Mouse (Mus musculus) macrophage (primary cell): ENCODE data around the gene Mtmr12. TPM values are rescaled to one million over a fixed set of nuclear protein-coding genes. Genes with fewer than 3 reads are reported as not detected.

Experiments used
- H3K27ac ChIP-seq: fragments of 350-480 bp; formaldehyde crosslinking; 2 replicates; pipeline ENCODE4 v1.9.0; 2021
- H3K36me3 ChIP-seq: fragments of 350-480 bp; formaldehyde crosslinking; 2 replicates; pipeline ENCODE4 v1.9.0; 2021; ENCODE audit errors: inconsistent target
- H3K4me3 ChIP-seq: fragments of 350-480 bp; formaldehyde crosslinking; 2 replicates; pipeline ENCODE4 v1.9.0; 2021; ENCODE audit errors: inconsistent target
- H3K79me2 ChIP-seq: fragments of 350-480 bp; formaldehyde crosslinking; 2 replicates; pipeline ENCODE4 v1.9.0; 2021; ENCODE audit errors: inconsistent target
- WGBS: methylation state at CpG from one replicate; pipeline ENCODE4 v1.1.7; 2026; ENCODE audit warnings: inconsistent platforms; ENCODE audit not compliant: missing documents; 5-methylcytosine and 5-hydroxymethylcytosine counted together
- polyA plus RNA-seq: library from polyadenylated mRNA; stranded (reverse); fragments of 250-400 nt; gene quantifications from 3 replicates; pipeline ENCODE4 v1.2.4, GENCODE M21; 2018; ENCODE audit warnings: inconsistent platforms

Gene Mtmr12
- polyA plus RNA-seq, 1 experiment from 2014 or later: 17.6 TPM

- H3K4me3 ChIP-seq: no peak overlapping the region
- WGBS: 97% methylated on average over 3 of the region's 3 CpGs
- H3K36me3 ChIP-seq: peaks cover 89% of the 10 kb centered on the region
- H3K27ac ChIP-seq: no peak overlapping the region
- no peaks in the 10 kb centered on the region for H3K79me2 ChIP-seq
These were observed 58.2 kb downstream of the Mtmr12 start for GRCm38 (mm10) chr15:12263056-12263455.

- Histone ChIP-seq H3K4me3 (no peak overlapping the region), H3K27ac (no peak overlapping the region), H3K36me3 (peaks cover 85% of the 10 kb centered on the region), H3K79me2 (no peaks in the 10 kb centered on the region)
- 93% methylated on average over 6 of the region's 8 CpGs for WGBS
These were observed 61.6 kb downstream of the Mtmr12 start for GRCm38 (mm10) chr15:12266460-12266859.

- Histone ChIP-seq H3K36me3 (peaks cover 70% of the 10 kb centered on the region), H3K27ac (no peak overlapping the region), H3K4me3 (no peak overlapping the region), H3K79me2 (no peaks in the 10 kb centered on the region)
- 90% methylated on average over 1 of the region's 1 CpGs for WGBS
These were observed 63.2 kb downstream of the Mtmr12 start for GRCm38 (mm10) chr15:12268021-12268420.

- H3K27ac ChIP-seq: no peak overlapping the region
- 86% methylated on average over 9 of the region's 9 CpGs for WGBS
- no peaks in the 10 kb centered on the region for H3K79me2 ChIP-seq
- H3K4me3 ChIP-seq: no peak overlapping the region
- peaks cover 37% of the 10 kb centered on the region; the same call in 1 of the 2 replicates for H3K36me3 ChIP-seq
These were observed 66.5 kb downstream of the Mtmr12 start for GRCm38 (mm10) chr15:12271340-12271739.

GRCm38 (mm10) chr15:12273325-12274052 lies 68.7 kb downstream of the Mtmr12 start:
- no peak overlapping the region for H3K27ac ChIP-seq
- peaks cover 19% of the 10 kb centered on the region; the same call in 1 of the 2 replicates for H3K36me3 ChIP-seq
- WGBS: 60% methylated on average over 12 of the region's 12 CpGs
- no peaks in the 10 kb centered on the region for H3K79me2 ChIP-seq
- no peak overlapping the region for H3K4me3 ChIP-seq

- Histone ChIP-seq H3K27ac (no peak overlapping the region), H3K36me3 (peaks cover 13% of the 10 kb centered on the region; the same call in 1 of the 2 replicates), H3K4me3 (no peak overlapping the region), H3K79me2 (no peaks in the 10 kb centered on the region)
- WGBS: 57% methylated on average over 4 of the region's 4 CpGs
These were observed 69.4 kb downstream of the Mtmr12 start for GRCm38 (mm10) chr15:12274053-12274769.

GRCm38 (mm10) chr15:12275091-12275623 lies 70.3 kb downstream of the Mtmr12 start:
- no peak overlapping the region for H3K4me3 ChIP-seq
- 50% methylated on average over 4 of the region's 4 CpGs for WGBS
- H3K79me2 ChIP-seq: no peaks in the 10 kb centered on the region
- peaks cover 9% of the 10 kb centered on the region; the same call in 1 of the 2 replicates for H3K36me3 ChIP-seq
- no peak overlapping the region for H3K27ac ChIP-seq

GRCm38 (mm10) chr15:12279816-12280215 lies 75.0 kb downstream of the Mtmr12 start:
- H3K27ac ChIP-seq: no peak overlapping the region
- 78% methylated on average over 1 of the region's 1 CpGs for WGBS
- no peaks in the 10 kb centered on the region for H3K36me3 ChIP-seq
- no peaks in the 10 kb centered on the region for H3K79me2 ChIP-seq
- H3K4me3 ChIP-seq: no peak overlapping the region

GRCm38 (mm10) chr15:12284794-12285534 lies 80.1 kb downstream of the Mtmr12 start:
- no peaks in the 10 kb centered on the region for H3K36me3 ChIP-seq
- no peaks in the 10 kb centered on the region for H3K79me2 ChIP-seq
- H3K27ac ChIP-seq: no peak overlapping the region
- 69% methylated on average over 6 of the region's 6 CpGs for WGBS
- no peak overlapping the region for H3K4me3 ChIP-seq

- H3K79me2 ChIP-seq: no peaks in the 10 kb centered on the region
- no peak overlapping the region for H3K27ac ChIP-seq
- H3K4me3 ChIP-seq: no peak overlapping the region
- no peaks in the 10 kb centered on the region for H3K36me3 ChIP-seq
- WGBS: 89% methylated on average over 5 of the region's 5 CpGs
These were observed 80.6 kb downstream of the Mtmr12 start for GRCm38 (mm10) chr15:12285535-12285809.

GRCm38 (mm10) chr15:12290330-12290729 lies 85.5 kb downstream of the Mtmr12 start:
- H3K36me3 ChIP-seq: no peaks in the 10 kb centered on the region
- H3K27ac ChIP-seq: no peak overlapping the region
- no peak overlapping the region for H3K4me3 ChIP-seq
- WGBS: 88% methylated on average over 5 of the region's 7 CpGs
- no peaks in the 10 kb centered on the region for H3K79me2 ChIP-seq

GRCm38 (mm10) chr15:12291757-12292156 lies 86.9 kb downstream of the Mtmr12 start:
- WGBS: 100% methylated on average over 1 of the region's 2 CpGs
- no peaks in the 10 kb centered on the region for H3K79me2 ChIP-seq
- no peaks in the 10 kb centered on the region for H3K36me3 ChIP-seq
- no peak overlapping the region for H3K27ac ChIP-seq
- no peak overlapping the region for H3K4me3 ChIP-seq

GRCm38 (mm10) chr15:12296228-12296627 lies 91.4 kb downstream of the Mtmr12 start:
- 61% methylated on average over 2 of the region's 2 CpGs for WGBS
- H3K36me3 ChIP-seq: no peaks in the 10 kb centered on the region
- no peaks in the 10 kb centered on the region for H3K79me2 ChIP-seq
- no peak overlapping the region for H3K27ac ChIP-seq
- H3K4me3 ChIP-seq: no peak overlapping the region

GRCm38 (mm10) chr15:12298231-12298737 lies 93.5 kb downstream of the Mtmr12 start:
- no peak overlapping the region for H3K27ac ChIP-seq
- WGBS: 66% methylated on average over 7 of the region's 7 CpGs
- no peaks in the 10 kb centered on the region for H3K36me3 ChIP-seq
- no peaks in the 10 kb centered on the region for H3K79me2 ChIP-seq
- H3K4me3 ChIP-seq: no peak overlapping the region
